Mouse (Mus musculus) layer of hippocampus, adult 2 months (tissue): ENCODE data around the gene Nt5c3b. TPM values are rescaled to one million over a fixed set of nuclear protein-coding genes. Genes with fewer than 3 reads are reported as not detected.

Source experiments
- DNase-seq, 2 experiments: peaks; one replicate each; pipeline ENCODE4 v3.0.0; 2022; ENCODE audit warnings: low spot score in 2 of 2
- H3K27ac ChIP-seq: fragments of 200-600 bp; 2 replicates; pipeline ENCODE4 v1.8.1; 2022
- H3K4me3 ChIP-seq: fragments of 200-600 bp; 2 replicates; pipeline ENCODE4 v1.8.1; 2022; ENCODE audit warnings: mild to moderate bottlenecking
- CTCF ChIP-seq: fragments of 200-600 bp; conservative IDR thresholded peaks from 2 replicates; pipeline ENCODE4 v1.8.1; 2022; ENCODE audit warnings: antibody characterized with exemption, mild to moderate bottlenecking, moderate library complexity
- total RNA-seq, 2 experiments: library from RNA; stranded (reverse); gene quantifications; 2 replicates each; pipeline ENCODE4 v1.2.3; 2021

Nt5c3b gene
- total RNA-seq, 2 experiments from 2014 or later: 58.4 to 58.7 TPM

DNA sequence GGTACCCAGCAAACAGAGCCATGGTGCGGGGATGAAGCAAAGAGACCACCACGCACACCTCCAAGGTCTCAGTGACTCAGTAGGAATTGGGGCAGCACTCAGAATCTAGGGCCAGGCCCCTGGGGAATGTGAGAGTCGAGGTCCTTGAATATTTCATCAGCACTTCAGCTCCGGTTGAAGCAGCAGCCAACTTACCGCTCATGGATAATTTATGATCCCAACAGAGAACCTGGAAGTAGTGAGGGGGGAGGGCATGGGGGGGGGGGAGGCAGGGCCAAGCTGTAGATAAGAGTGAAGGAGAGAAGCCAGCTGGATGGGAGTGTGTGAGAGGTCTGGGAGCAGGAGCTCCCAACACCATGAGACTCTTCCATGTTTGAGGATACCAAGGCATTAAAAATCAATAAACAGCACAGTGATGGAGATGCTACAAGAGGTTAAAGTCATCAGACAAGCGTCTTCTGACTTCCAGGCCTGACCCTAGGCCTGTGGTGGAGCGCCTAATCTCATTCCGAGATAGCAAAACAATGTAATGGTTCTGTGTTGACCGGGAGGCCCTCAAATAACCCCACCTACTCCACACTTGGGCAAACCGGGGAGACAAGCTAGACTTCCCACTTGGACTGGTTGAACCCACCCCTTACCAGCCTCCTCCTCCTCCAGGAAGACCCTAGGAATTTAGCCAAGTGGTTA is 38.0 kb downstream of the Nt5c3b start:
- Histone ChIP-seq H3K4me3 (no peak overlapping the region), H3K27ac (no peak overlapping the region)
- TF ChIP-seq CTCF: no peak
- no peak for DNase-seq

DNA sequence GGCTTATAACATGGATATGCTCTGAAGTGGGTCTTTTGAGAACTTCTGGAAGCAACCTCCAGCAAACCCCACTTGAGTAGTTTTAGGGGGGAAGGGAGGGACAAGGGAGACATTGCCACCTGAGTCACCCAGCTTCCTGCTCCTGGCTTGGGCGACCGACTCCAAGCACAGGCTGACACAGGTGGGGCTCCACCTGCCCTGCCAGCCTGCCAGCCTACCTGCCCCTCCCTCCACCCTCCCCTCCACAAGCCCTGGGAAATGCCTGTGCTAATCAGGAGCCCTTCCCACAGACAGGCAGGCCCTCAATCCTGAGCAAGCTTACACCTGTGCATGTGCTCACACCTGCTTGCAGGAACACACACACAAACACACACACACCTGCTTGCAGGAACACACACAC is 38.9 kb downstream of the Nt5c3b start:
- H3K27ac ChIP-seq: no peak overlapping the region
- no peak for DNase-seq
- TF ChIP-seq CTCF: no peak
- no peak overlapping the region for H3K4me3 ChIP-seq

DNA sequence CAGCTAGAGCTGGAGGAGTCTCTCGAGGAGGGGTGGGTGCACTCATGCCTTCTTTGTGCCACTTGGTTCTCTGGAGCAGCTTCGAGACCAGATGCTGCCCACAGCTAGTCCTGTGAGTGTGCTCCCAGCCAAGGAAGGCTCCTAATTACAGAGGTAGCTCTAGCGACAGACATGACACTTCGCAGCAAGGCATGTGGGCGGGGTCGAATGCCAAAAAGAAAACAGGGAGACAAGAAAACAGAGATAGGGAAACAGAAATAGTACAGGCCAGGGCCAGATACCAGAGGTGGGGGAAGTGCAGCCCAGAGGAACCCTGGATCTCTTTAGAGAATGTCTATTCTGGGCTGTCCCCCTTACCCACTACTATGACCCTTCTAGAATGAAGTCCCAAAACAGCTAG is 39.4 kb downstream of the Nt5c3b start:
- no peak for DNase-seq
- H3K27ac ChIP-seq: no peak overlapping the region
- no peak overlapping the region for H3K4me3 ChIP-seq
- no peak for TF ChIP-seq CTCF

DNA sequence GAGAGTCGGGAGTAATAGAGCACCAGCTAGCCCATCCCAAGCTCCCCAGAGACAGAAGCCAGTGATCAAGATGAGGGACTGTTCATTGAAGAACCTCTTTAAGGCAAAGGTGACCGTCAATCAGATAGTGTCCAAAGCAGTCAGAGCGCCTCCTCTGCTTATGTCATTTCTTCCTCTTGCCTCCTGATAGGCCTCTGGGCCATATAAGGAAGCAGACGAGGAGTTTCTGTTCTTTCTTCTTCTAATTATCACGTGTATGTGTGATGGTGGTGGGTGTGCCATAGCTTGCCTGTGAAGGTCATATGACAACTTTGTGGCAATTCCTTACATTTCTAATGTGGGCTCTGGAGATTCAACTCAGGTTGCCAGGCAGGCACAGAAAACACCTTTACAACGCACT is 40.8 kb downstream of the Nt5c3b start:
- Histone ChIP-seq H3K4me3 (no peak overlapping the region), H3K27ac (no peak overlapping the region)
- TF ChIP-seq CTCF: no peak
- DNase-seq: no peak

DNA sequence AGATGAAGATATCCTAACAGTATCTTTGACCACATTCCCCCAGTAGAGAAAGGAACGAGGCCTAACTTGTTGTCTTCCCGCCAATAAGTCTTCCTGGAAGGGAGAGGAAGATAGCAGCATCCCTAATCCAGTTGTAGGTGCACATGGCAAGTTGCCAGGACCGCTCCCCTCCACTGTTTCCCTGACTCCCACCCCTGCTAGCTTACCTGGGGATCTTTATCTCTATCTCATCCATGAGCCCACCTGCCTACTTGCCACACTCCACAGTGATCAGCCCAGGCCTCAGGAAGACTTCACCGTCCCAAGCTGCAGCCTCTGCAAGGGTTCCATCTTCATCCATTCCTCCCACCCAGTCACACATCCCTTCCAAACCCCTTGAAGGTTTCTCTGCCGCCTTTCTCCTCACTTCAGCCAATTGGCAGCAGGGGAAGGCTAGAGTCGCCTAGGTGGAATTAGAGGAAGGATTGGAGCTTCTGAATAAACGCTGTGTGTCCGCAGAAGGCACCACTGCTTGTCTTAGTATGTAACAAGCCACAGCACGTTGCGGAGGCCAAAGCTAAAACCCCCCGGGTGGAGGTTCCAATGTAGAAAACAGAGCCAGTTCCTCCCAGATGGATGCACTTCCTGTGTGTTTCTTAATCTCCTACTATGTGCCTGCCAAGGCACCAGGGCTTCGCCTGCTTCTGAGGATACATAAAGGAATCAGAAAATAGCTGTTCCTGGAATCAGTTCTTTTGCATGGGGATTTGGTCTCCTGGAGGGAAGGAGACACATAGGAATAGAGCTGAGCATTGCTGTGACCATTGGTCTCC is 41.7 kb downstream of the Nt5c3b start:
- no peak overlapping the region for H3K27ac ChIP-seq
- DNase-seq: no peak
- no peak for TF ChIP-seq CTCF
- H3K4me3 ChIP-seq: no peak overlapping the region

DNA sequence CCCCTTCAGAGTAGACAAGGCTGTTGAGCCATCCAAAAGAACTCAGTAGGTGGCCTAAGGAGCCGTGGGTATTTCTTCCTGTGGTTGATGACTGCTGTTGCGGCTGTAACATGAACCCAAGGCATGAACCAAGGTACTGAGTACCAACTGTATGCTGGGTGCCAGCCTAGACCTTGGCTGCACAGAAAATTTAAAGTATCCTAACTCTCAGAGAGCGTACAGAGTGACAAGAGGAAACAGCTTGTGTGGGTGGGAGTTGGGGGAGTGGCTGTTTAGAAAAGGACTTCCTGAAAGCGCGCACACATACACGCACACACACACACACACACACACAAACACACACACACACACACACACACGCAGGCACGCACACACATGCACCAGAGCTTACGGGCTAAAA is 42.3 kb downstream of the Nt5c3b start:
- no peak for DNase-seq
- Histone ChIP-seq H3K27ac (no peak overlapping the region), H3K4me3 (no peak overlapping the region)
- TF ChIP-seq CTCF: no peak

DNA sequence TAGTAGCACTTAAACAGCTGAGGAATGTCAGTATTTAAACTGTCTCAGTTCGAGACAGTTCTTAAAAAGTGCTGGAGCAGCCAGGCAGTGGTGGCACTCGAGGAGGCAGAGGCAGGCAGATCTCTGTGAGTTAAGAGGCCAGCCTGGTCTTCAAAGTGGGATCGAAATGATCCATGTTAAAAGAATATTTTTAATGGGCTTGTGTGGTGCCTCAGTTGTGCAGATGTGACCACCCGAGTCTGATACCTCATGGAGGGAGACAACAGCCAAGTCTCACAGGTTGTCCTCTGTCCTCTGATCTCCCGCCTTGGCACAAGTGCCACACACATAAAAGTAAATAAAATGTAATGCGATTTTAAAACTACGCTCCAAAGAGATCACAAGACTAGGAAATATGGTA is 43.1 kb downstream of the Nt5c3b start:
- TF ChIP-seq CTCF: no peak
- Histone ChIP-seq H3K4me3 (no peak overlapping the region), H3K27ac (peak overlapping the region; percentile 16; the same call in 1 of the 2 replicates)
- DNase-seq: no peak

DNA sequence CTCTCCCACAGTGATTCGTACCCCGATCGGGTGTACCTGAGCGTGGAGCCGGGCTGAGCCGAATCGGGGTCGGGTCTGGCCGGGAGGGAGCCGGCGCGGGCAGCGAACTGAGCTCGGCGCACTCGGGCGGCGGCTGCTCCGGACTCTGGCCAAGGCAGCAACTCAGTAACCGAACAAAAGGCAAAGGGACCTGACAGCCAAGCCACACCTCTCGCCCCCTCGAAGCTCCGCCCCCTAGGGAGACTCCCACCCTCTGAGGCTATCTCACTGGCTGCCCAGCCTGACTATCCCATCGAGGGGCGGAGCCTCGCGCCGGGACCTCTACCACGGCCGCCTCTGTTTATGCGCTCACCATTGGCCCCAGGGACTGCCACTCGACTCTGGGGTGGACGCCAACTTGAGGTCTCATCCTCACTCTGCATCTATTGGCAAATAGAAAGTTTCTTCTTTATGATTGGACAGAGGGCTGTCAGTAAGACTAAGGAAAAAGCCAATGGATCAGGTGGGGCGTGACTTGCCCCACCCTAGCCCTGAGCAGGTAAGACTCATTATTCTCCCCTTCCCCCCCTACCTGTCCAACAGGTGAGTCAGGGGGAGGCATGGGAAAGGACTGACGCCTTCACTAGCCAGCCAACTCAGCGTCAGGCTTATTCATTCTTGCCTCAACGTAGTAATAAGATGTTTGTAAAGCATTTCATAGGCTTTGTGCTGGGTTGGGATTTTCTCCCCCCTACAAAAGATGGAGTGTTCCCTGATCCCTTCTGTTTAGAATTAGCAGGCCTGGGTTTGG is 43.8 kb downstream of the Nt5c3b start, which contains the start of gene Jup:
Gene Jup (minus strand): TSS at position 164 of the 790 bp plus-strand sequence.
- Histone ChIP-seq H3K4me3 (peak within 1 kb of the TSS; percentile 95), H3K27ac (peak within 1 kb of the TSS; percentile 88)
- no peak; the same call in 1 of the 2 replicates for TF ChIP-seq CTCF
- peak; percentile 99 to 100 for DNase-seq

DNA sequence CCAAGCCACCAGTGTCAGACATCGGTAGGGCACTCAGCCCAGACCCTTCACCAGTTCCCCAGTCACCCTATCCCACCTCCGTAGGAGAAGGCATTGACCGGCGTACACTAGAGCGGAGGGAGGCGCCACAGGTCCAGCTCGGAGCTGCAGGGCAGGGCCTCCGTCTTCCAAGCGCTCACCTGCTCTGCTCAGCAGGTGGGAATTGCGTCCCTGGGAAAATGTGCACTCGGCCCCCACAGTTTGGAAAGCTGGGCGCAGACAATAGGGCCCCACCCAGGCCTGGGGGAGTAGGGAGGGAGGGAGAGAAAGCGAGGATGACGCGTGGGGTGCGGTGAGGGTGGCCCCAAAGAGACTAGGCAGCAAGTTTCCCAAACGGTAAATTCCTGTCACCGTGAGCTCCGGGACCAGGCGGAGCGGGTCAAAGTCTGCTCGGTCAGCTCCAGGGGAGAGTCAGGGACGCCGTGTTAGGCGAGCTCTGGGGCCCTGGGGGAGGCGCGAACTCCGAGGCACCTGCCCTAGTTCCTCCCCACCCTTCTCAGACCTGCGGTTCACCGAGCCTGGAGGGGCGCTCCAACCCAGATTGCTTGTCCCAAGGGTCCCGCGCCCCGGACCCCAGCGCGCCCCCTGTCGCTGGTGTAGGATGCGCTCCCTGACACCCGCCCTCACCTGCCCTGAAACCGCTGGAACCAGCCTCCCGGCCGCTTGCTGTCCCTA is 44.6 kb downstream of the Nt5c3b start:
- DNase-seq: no peak
- peak overlapping the region; percentile 88 for H3K27ac ChIP-seq
- TF ChIP-seq CTCF: peak; percentile 66
- H3K4me3 ChIP-seq: peak overlapping the region; percentile 95

DNA sequence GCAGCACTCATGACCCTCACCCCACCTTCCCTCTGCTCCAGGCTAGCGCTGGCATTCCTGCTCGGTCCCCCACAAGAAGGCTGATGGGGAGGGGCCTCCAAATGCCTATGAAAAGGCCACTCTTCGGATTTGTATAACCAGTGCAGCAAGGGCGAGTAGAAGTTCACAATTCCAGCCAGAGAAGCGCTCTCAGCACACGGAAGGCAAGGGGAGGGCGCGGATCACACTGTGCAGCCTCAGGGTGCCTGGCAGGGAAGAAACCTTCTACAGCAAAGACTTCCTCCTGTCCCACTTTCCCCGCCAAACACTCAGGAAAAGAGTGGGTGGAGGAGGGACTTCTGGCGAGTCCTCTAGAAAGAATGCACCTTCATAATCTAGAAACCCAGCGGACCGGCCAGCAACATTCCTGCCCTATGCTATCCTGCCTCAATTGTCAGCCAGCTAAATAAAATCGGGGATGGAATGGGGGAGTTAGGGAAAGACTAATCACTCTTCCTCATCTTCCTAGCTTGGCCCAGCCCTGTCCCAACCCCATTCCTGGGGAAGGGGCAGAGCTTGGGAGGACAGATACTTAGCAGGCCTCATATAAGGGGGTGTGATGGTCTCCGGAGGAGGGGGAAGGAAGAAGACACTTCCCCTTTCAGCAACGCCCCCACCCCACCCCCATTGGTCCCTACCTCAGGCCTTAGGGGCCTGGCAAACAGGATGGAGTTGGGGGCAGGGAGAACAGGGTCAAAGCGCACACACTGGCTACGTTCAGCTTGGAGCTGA is 45.6 kb downstream of the Nt5c3b start:
- peak; percentile 18; the same call in 1 of the 2 replicates for TF ChIP-seq CTCF
- Histone ChIP-seq H3K27ac (peak overlapping the region; percentile 88), H3K4me3 (peak overlapping the region; percentile 95)
- DNase-seq: no peak

DNA sequence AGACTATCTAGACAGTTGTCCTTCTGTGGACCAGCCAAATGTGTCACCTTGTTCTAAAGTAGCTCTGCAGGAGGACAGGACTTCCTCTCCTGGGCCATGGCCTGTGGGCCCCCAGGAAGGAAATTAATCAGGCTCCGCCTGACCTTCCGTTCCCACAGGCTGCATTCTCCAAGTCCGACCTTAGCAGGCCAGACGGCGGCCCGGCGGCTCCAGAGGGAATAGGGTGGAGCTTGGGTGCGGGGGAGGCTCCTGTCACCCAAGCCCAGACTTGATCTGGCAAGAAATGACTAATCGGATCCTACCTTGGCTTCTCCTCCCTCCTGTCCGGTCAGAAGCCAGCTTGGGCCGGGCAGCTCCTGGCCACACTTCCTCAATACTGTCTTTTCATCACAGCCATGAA is 46.4 kb downstream of the Nt5c3b start:
- DNase-seq: no peak
- no peak for TF ChIP-seq CTCF
- Histone ChIP-seq H3K4me3 (peak overlapping the region; percentile 95), H3K27ac (peak overlapping the region; percentile 88)
